Mouse (Mus musculus) heart, postnatal 0 days (tissue): Measurements from ENCODE around the gene Dach2. TPM values are rescaled to one million over a fixed set of nuclear protein-coding genes. Genes with fewer than 3 reads are reported as not detected.
A peak's percentile ranks its signal among the peaks of the same experiment; 100 is the strongest.

Source experiments
- ATAC-seq: fragments of 200-750 bp; cut with Nextera tagmentation; 2 replicates; pipeline ENCODE4 v1.8.0; 2017; ENCODE audit warnings: low read depth, moderate number of reproducible peaks, moderate library complexity; ENCODE audit not compliant: insufficient read depth
- DNase-seq: peaks from one replicate; pipeline ENCODE4 v3.0.0-alpha.2; 2016; ENCODE audit warnings: low spot score
- H3K27ac ChIP-seq: fragments of 300-500 bp; sonication (generic); 2 replicates; pipeline ENCODE4 v1.5.1; 2014; ENCODE audit warnings: low read depth, mild to moderate bottlenecking
- H3K27me3 ChIP-seq: fragments of 300-500 bp; sonication (generic); 2 replicates; pipeline ENCODE4 v1.6.1; 2014; ENCODE audit warnings: low read length, mixed read lengths; ENCODE audit not compliant: control insufficient read depth, insufficient read depth
- H3K36me3 ChIP-seq: fragments of 300-500 bp; sonication (generic); replicated peaks from 2 replicates; pipeline ENCODE4 v1.6.1; 2014; ENCODE audit warnings: low read length, mixed read lengths; ENCODE audit not compliant: control insufficient read depth, insufficient read depth
- H3K4me1 ChIP-seq: fragments of 300-500 bp; sonication (generic); 2 replicates; pipeline ENCODE4 v1.6.1; 2014; ENCODE audit warnings: antibody characterized with exemption; ENCODE audit not compliant: control insufficient read depth, insufficient read depth
- H3K4me2 ChIP-seq: fragments of 300-500 bp; sonication (generic); 2 replicates; pipeline ENCODE4 v1.6.1; 2014; ENCODE audit warnings: low read depth, mild to moderate bottlenecking, low read length, moderate library complexity
- H3K4me3 ChIP-seq: fragments of 300-500 bp; sonication (generic); 2 replicates; pipeline ENCODE4 v1.5.1; 2014; ENCODE audit warnings: low read depth, low read length
- H3K9ac ChIP-seq: fragments of 300-500 bp; sonication (generic); replicated peaks from 2 replicates; pipeline ENCODE4 v1.6.1; 2014; ENCODE audit warnings: low read depth, low read length, mixed read lengths
- H3K9me3 ChIP-seq: fragments of 300-500 bp; sonication (generic); replicated peaks from 2 replicates; pipeline ENCODE4 v1.6.1; 2016; ENCODE audit warnings: low read length; ENCODE audit not compliant: control insufficient read depth
- CTCF ChIP-seq: IDR thresholded peaks from 2 replicates; pipeline ENCODE4 v1.5.1; 2016; ENCODE audit warnings: antibody characterized with exemption, control low read depth, low read depth
- EP300 ChIP-seq: IDR thresholded peaks from 2 replicates; pipeline ENCODE4 v1.6.1; 2016; ENCODE audit warnings: antibody characterized with exemption, low read depth
- WGBS: fragments of 180-500 bp; shearing (Covaris S2); extraction: QIAGEN DNeasy Blood & Tissue Kit; methylation state at CpG from one replicate; pipeline ENCODE4 v1.1.7; 2014; 5-methylcytosine and 5-hydroxymethylcytosine counted together
- polyA plus RNA-seq: library from polyadenylated mRNA; unstranded; fragments of >200 nt; fragmentation: Nextera tagmentation; extraction: Ambion mirVana; gene quantifications from 2 replicates; pipeline ENCODE4 v1.2.1, GENCODE M21; 2015
- total RNA-seq: library from RNA; depleted of rRNA; stranded (reverse); fragments of >200 nt; gene quantifications from 2 replicates; pipeline ENCODE4 v1.2.3, GENCODE M21; 2014; ENCODE audit warnings: low replicate concordance

Gene Dach2
- total and polyA plus RNA-seq, 2 experiments from 2014 or later: 0.11 TPM; not detected in 1

DNA sequence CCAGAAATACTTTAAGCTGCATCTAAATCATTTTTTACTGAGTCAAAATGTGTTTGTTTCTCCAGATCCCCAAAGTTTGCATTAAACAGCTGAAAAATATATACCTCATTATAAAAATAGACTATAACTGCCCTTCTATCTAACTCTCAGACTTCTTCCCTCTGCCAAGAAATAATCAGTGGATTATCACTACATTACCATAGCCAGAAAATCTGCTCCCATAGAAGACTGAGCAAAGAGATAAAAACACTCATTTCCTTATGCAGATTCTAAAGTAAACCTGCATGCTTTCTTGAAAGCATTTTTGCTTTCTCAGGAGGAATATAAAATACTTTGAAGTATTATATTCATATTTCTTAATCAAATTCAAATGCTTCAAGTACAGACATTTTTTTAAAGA, 368.8 kb downstream of the Dach2 start:
- H3K4me3 ChIP-seq: no peak overlapping the region
- H3K9ac ChIP-seq: no peak overlapping the region
- no peak overlapping the region for H3K27ac ChIP-seq
- TF ChIP-seq EP300 (no peak), CTCF (no peak)
- no peaks in the 10 kb centered on the region for H3K9me3 ChIP-seq
- no peaks in the 10 kb centered on the region for H3K27me3 ChIP-seq
- ATAC-seq (no peak), DNase-seq (no peak)
- H3K4me2 ChIP-seq: no peak overlapping the region
- no peaks in the 10 kb centered on the region for H3K4me1 ChIP-seq
- no peaks in the 10 kb centered on the region for H3K36me3 ChIP-seq

DNA sequence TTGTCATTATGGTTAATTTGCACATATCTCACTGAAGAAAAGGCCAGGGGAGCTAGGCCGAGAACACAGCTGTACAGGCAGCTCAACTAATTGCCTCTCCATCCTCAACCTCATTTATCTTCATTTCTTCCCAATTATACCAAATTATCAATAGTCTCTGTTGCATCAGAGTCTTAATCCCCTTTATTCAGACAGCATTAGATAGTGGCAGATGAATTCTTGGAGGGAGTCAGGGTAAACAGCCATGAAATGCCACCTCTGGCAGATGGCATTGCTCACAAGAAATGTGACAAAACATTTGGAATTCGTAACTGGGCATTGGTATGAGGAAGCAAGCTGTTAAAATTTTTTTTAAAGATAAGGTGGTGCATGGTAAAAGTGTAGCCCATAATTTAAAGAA, 389.9 kb downstream of the Dach2 start:
- no peak overlapping the region for H3K4me3 ChIP-seq
- no peak overlapping the region for H3K4me2 ChIP-seq
- DNase-seq (no peak), ATAC-seq (no peak)
- H3K27me3 ChIP-seq: no peaks in the 10 kb centered on the region
- no peaks in the 10 kb centered on the region for H3K4me1 ChIP-seq
- no peaks in the 10 kb centered on the region for H3K36me3 ChIP-seq
- H3K27ac ChIP-seq: no peak overlapping the region
- TF ChIP-seq CTCF (no peak), EP300 (no peak)
- H3K9me3 ChIP-seq: no peaks in the 10 kb centered on the region
- 45% methylated on average over 2 of the region's 2 CpGs for WGBS
- no peak overlapping the region for H3K9ac ChIP-seq

DNA sequence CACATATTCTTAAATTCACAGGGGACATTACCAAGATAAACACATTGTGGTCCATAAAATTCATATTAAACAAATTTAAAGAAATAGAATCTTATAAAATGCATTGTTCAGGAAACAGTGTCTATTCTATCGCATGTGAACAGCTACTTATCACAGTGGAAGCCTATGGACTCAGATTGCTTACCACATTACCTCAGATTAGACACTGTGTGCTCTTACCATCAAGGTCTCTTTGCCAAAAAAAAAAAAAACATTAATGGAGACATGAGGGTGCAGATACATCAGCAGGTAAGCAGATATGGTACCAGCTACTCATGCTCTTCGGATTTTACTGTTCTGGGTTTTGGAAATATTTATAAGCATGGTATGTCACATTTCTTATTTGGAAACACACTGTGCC, 415.1 kb downstream of the Dach2 start:
- no peak overlapping the region for H3K9ac ChIP-seq
- 55% methylated on average over 2 of the region's 2 CpGs for WGBS
- no peak for ATAC-seq

DNA sequence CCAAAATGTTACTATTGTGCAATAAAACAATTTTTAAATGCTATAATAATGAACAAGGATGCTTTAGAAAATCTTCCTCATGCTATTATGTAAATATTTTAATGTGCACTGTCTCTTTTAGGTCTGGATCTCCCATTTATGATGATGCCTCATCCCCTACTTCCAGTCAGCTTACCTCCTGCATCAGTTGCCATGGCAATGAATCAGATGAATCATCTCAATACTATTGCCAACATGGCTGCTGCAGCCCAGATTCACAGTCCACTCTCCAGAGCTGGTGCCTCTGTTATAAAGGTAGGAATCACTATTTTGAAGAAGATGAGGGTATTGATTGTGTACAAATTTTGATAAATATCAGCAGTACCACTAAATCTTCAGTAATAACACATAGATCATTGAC, 426.8 kb downstream of the Dach2 start:
- TF ChIP-seq CTCF: no peak
- TF ChIP-seq EP300: no peak
- H3K9ac ChIP-seq: no peak overlapping the region
- no peaks in the 10 kb centered on the region for H3K36me3 ChIP-seq
- no peaks in the 10 kb centered on the region for H3K9me3 ChIP-seq
- ATAC-seq: no peak
- H3K27ac ChIP-seq: no peak overlapping the region
- no peaks in the 10 kb centered on the region for H3K4me1 ChIP-seq
- DNase-seq: no peak
- H3K27me3 ChIP-seq: no peaks in the 10 kb centered on the region
- no peak overlapping the region for H3K4me3 ChIP-seq
- H3K4me2 ChIP-seq: no peak overlapping the region

More for the DNA sequence above, 415.1 kb downstream of the Dach2 start:
- DNase-seq: no peak
- Histone ChIP-seq H3K27ac (no peak overlapping the region), H3K36me3 (no peaks in the 10 kb centered on the region), H3K9me3 (no peaks in the 10 kb centered on the region), H3K27me3 (no peaks in the 10 kb centered on the region), H3K4me3 (no peak overlapping the region), H3K4me1 (no peaks in the 10 kb centered on the region), H3K4me2 (no peak overlapping the region)
- TF ChIP-seq EP300 (no peak), CTCF (no peak)

DNA sequence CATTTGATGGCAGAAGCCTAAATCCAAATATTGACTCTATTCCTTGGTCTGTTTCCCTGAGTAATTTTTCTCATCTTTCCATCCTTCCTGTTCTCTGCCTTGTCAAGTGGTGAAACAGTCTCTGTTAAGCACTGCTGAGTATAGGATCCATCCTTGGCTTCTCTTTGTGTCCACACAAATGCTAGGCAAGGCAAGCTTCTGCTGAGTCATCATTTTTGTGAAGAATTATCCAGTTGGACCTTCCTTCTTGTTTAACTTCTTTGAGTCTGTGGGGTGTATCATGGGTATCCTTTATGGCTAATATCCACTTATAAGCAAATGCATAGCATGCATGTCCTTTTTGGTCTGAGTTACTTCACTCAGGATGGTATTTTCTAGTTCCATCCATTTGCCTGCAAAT, 449.8 kb downstream of the Dach2 start:
- Histone ChIP-seq H3K4me3 (no peak overlapping the region), H3K27me3 (no peaks in the 10 kb centered on the region), H3K4me2 (no peak overlapping the region), H3K9ac (no peak overlapping the region), H3K4me1 (no peaks in the 10 kb centered on the region), H3K27ac (no peak overlapping the region), H3K9me3 (no peaks in the 10 kb centered on the region), H3K36me3 (no peaks in the 10 kb centered on the region)
- DNase-seq (no peak), ATAC-seq (no peak)
- TF ChIP-seq EP300: no peak
- no peak for TF ChIP-seq CTCF

DNA sequence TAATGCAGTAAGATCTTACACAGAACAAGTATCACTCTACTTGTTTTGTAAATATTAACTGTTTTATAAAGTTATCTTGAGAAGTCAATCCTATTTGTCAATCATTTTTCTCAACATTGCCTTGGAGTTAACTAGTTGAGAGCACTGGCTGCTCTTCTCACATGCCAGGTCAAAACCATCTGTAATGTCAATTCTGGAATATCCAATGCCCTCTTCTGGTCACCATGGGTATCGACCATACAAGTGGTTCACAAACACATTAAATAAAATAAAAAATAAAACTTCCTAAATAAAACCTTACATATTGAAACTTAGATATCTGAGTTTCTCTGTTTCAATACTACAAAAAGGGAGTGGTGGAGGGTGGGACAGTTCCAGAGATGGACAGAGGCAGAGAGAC, 495.0 kb downstream of the Dach2 start:
- H3K4me1 ChIP-seq: no peaks in the 10 kb centered on the region
- no peak overlapping the region for H3K4me3 ChIP-seq
- H3K36me3 ChIP-seq: no peaks in the 10 kb centered on the region
- H3K9me3 ChIP-seq: no peaks in the 10 kb centered on the region
- no peak overlapping the region for H3K4me2 ChIP-seq
- no peak overlapping the region for H3K27ac ChIP-seq
- ATAC-seq (no peak), DNase-seq (no peak)
- no peak overlapping the region for H3K9ac ChIP-seq
- no peak for TF ChIP-seq EP300
- peak; percentile 25; the same call in 1 of the 2 replicates for TF ChIP-seq CTCF
- no peaks in the 10 kb centered on the region for H3K27me3 ChIP-seq
- WGBS: 30% methylated on average over 1 of the region's 1 CpGs
